Mouse (Mus musculus) lung, postnatal 0 days (tissue): ENCODE results near the gene Lrrtm4.

Experiments
- CTCF ChIP-seq: IDR thresholded peaks from 2 replicates; pipeline ENCODE4 v1.5.1; 2016; ENCODE audit warnings: antibody characterized with exemption, mild to moderate bottlenecking
- EP300 ChIP-seq: IDR thresholded peaks from 2 replicates; pipeline ENCODE4 v1.6.1; 2016; ENCODE audit warnings: antibody characterized with exemption, mild to moderate bottlenecking, control low read depth

GRCm38 (mm10) chr6:80331751-80332150 lies 313.1 kb downstream of the Lrrtm4 start:
- no peak for TF ChIP-seq EP300
- TF ChIP-seq CTCF = no peak
